Mouse (Mus musculus) bone marrow, adult 2 months (tissue): Measurements from ENCODE around the gene Exd1.

Experiments
- CTCF ChIP-seq: fragments of 200-500 bp; IDR thresholded peaks from 2 replicates; pipeline ENCODE4 v1.5.1; 2011; ENCODE audit warnings: low read length, control low read depth; ENCODE audit not compliant: control insufficient read depth, insufficient read depth
- POLR2A ChIP-seq: fragments of 200-500 bp; IDR thresholded peaks from 2 replicates; pipeline ENCODE4 v1.6.1; 2011; ENCODE audit warnings: low read depth, mild to moderate bottlenecking, control low read depth, low read length, borderline replicate concordance; ENCODE audit not compliant: control insufficient read depth

DNA sequence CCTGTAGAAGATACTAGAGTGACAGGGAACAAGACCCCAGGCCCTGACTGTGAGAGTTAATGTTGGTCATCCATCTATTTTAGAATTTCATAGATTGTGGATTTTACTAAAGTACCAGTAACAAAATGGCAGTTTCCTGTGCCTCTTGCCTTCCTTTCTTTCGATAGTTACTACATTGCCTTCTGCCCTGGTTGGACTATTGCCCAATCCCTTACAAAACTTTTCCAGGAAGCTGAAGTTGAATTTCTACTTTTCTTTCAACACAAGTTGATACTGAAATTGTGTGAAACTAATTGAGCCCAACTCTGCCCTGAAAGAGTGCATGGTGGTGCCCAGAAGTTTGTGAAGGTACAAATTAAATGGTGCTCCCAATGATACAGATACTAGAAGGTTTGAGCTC is 25.0 kb upstream of the Exd1 start:
- no peak for TF ChIP-seq POLR2A
- TF ChIP-seq CTCF = no peak
